Mouse (Mus musculus) stomach, embryonic 14.5 days (tissue): ENCODE measurements around the gene Gm10217. TPM values are rescaled to one million over a fixed set of nuclear protein-coding genes. Genes with fewer than 3 reads are reported as not detected.

ENCODE experiments used
- ATAC-seq: fragments of 200-750 bp; cut with Nextera tagmentation; 2 replicates; pipeline ENCODE4 v1.8.0; 2017; ENCODE audit warnings: low read depth, moderate TSS enrichment; ENCODE audit not compliant: insufficient number of reproducible peaks, insufficient read depth, low FRiP score
- H3K27ac ChIP-seq: fragments of 300-500 bp; sonication (generic); 2 replicates; pipeline ENCODE4 v1.5.1; 2014; ENCODE audit warnings: mild to moderate bottlenecking, low read length, moderate library complexity, mixed read lengths
- H3K27me3 ChIP-seq: fragments of 300-500 bp; sonication (generic); 2 replicates; pipeline ENCODE4 v1.6.1; 2014; ENCODE audit warnings: low read length, control low read depth, mixed read lengths; ENCODE audit not compliant: control insufficient read depth, insufficient read depth
- H3K36me3 ChIP-seq: fragments of 300-500 bp; sonication (generic); 2 replicates; pipeline ENCODE4 v1.6.1; 2014; ENCODE audit warnings: mild to moderate bottlenecking, control low read depth, low read length, moderate library complexity, mixed read lengths; ENCODE audit not compliant: control insufficient read depth, insufficient read depth
- H3K4me1 ChIP-seq: fragments of 300-500 bp; sonication (generic); 2 replicates; pipeline ENCODE4 v1.6.1; 2014; ENCODE audit warnings: low read length, control low read depth, mixed read lengths; ENCODE audit not compliant: control insufficient read depth, insufficient read depth
- H3K4me2 ChIP-seq: fragments of 300-500 bp; sonication (generic); replicated peaks from 2 replicates; pipeline ENCODE4 v1.6.1; 2014; ENCODE audit warnings: low read depth, low read length, control low read depth
- H3K4me3 ChIP-seq: fragments of 300-500 bp; sonication (generic); 2 replicates; pipeline ENCODE4 v1.5.1; 2014; ENCODE audit warnings: low read depth, low read length, control low read depth
- H3K9ac ChIP-seq: fragments of 300-500 bp; sonication (generic); replicated peaks from 2 replicates; pipeline ENCODE4 v1.6.1; 2014; ENCODE audit warnings: low read depth, mild to moderate bottlenecking, control low read depth, low read length, moderate library complexity, mixed read lengths
- H3K9me3 ChIP-seq: fragments of 300-500 bp; sonication (generic); 2 replicates; pipeline ENCODE4 v1.6.1; 2016; ENCODE audit warnings: low read depth, low read length, control low read depth; ENCODE audit not compliant: control insufficient read depth
- WGBS: fragments of 180-500 bp; shearing (Covaris S2); extraction: QIAGEN DNeasy Blood & Tissue Kit; methylation state at CpG from one replicate; pipeline ENCODE4 v1.1.7; 2014; 5-methylcytosine and 5-hydroxymethylcytosine counted together
- polyA plus RNA-seq: library from polyadenylated mRNA; unstranded; fragments of >200 nt; fragmentation: Nextera tagmentation; extraction: Ambion mirVana; gene quantifications from 2 replicates; pipeline ENCODE4 v1.2.1, GENCODE M21; 2014

The Gm10217 gene
- polyA plus RNA-seq, 1 experiment from 2014 or later = not detected

- ATAC-seq = no peak
- H3K27me3 ChIP-seq = no peaks in the 10 kb centered on the region
- H3K4me3 ChIP-seq = no peak overlapping the region
- no peak overlapping the region for H3K4me2 ChIP-seq
- H3K9me3 ChIP-seq = no peaks in the 10 kb centered on the region
- 76% methylated on average over 4 of the region's 4 CpGs for WGBS
- H3K36me3 ChIP-seq = no peaks in the 10 kb centered on the region
- H3K27ac ChIP-seq = no peak overlapping the region
- H3K9ac ChIP-seq = no peak overlapping the region
- no peaks in the 10 kb centered on the region for H3K4me1 ChIP-seq
Measured at GRCm38 (mm10) chr8:9886714-9887113, 22.7 kb downstream of the Gm10217 start.

- no peaks in the 10 kb centered on the region for H3K27me3 ChIP-seq
Measured at GRCm38 (mm10) chr8:9899199-9899598, 35.1 kb downstream of the Gm10217 start.

GRCm38 (mm10) chr8:9899673-9900072, 35.6 kb downstream of the Gm10217 start:
- H3K4me3 ChIP-seq = no peak overlapping the region
- no peaks in the 10 kb centered on the region for H3K27me3 ChIP-seq
- H3K9ac ChIP-seq = no peak overlapping the region
- ATAC-seq = no peak
- no peak overlapping the region for H3K4me2 ChIP-seq
- no peak overlapping the region for H3K27ac ChIP-seq
- WGBS = 65% methylated on average over 3 of the region's 3 CpGs
- no peaks in the 10 kb centered on the region for H3K4me1 ChIP-seq
- no peaks in the 10 kb centered on the region for H3K36me3 ChIP-seq
- no peaks in the 10 kb centered on the region for H3K9me3 ChIP-seq

More at GRCm38 (mm10) chr8:9899199-9899598, 35.1 kb downstream of the Gm10217 start:
- H3K4me3 ChIP-seq = no peak overlapping the region
- H3K36me3 ChIP-seq = no peaks in the 10 kb centered on the region
- WGBS = 82% methylated on average over 2 of the region's 2 CpGs
- H3K4me1 ChIP-seq = no peaks in the 10 kb centered on the region
- H3K27ac ChIP-seq = no peak overlapping the region
- no peak overlapping the region for H3K9ac ChIP-seq
- no peaks in the 10 kb centered on the region for H3K9me3 ChIP-seq
- ATAC-seq = no peak
- no peak overlapping the region for H3K4me2 ChIP-seq

Other genes with a start within 250 kb of the Gm10217 start
- 2.1 and 2.2 TPM in 2 replicates for gene Fam155a, start 93.1 kb upstream of the Gm10217 start, polyA plus RNA-seq
- 6.2 and 6.5 TPM in 2 replicates for gene Lig4, start 113.4 kb downstream of the Gm10217 start, polyA plus RNA-seq
- gene Abhd13, start 113.5 kb downstream of the Gm10217 start, polyA plus RNA-seq = 21.3 and 23.3 TPM in 2 replicates
- gene Tnfsf13b, start 142.2 kb downstream of the Gm10217 start, polyA plus RNA-seq = 0.38 and 0.60 TPM in 2 replicates